17 mouse cellular contexts compared by ENCODE assay signal in the genomic region with DNA sequence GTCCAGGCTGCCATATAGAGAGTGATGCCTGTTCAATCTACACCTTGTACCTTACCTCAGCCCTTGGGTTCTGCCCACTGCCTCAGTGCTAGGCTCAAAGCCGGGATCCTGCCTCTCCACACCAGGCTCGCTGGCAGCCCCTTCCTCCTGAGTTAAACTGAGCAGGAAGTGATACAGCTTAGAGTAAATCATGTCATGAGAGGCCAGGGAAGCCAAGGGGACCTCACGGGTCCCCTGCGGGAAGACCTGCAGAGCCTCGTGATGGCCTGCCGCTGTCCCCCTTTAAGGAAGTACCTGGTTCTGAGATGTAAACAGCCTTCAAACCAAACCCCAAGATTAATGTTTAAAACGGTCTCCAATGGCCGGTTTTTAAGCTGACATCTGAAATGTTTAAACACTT. TPM values are rescaled to one million over a fixed set of nuclear protein-coding genes. Genes with fewer than 3 reads are reported as not detected.
DNase-seq lines count a peak whose midpoint lies in the region; ATAC-seq lines count a peak whose summit lies in the region.
"Had no signal": no experiment of that assay in that cellular context is flagged by ENCODE, and none has a peak within 500 bp of the region (broad histone marks: within the 10 kb centered on the region; RNA-seq: fewer than 3 reads in every experiment).

No protein-coding gene starts in this region.

- peaks cover 25% of the 10 kb centered on the region for H3K4me1 ChIP-seq in limb, embryonic 15.5 days
- H3K4me1 ChIP-seq in limb, embryonic 10.5 days = peaks cover 18% of the 10 kb centered on the region; the same call in 1 of the 2 replicates
- H3K4me1 ChIP-seq: liver, embryonic 15.5 days had no signal

- H3K27me3 ChIP-seq in limb, embryonic 15.5 days = no peaks in the 10 kb centered on the region
- no peaks in the 10 kb centered on the region for H3K27me3 ChIP-seq in limb, embryonic 10.5 days (ENCODE audit: low read depth, poor library complexity, severe bottlenecking)
- H3K27me3 ChIP-seq: heart, embryonic 12.5 days; liver, embryonic 15.5 days; Patski had no signal

- no peaks in the 10 kb centered on the region for H3K9me3 ChIP-seq in limb, embryonic 15.5 days
- H3K9me3 ChIP-seq in limb, embryonic 10.5 days (replicated peaks) = no peaks in the 10 kb centered on the region
- H3K9me3 ChIP-seq: forebrain, embryonic 10.5 days; heart, embryonic 12.5 days; liver, embryonic 15.5 days had no signal

- H3K9ac ChIP-seq in limb, embryonic 15.5 days = no peak overlapping the region
- H3K9ac ChIP-seq: heart, embryonic 12.5 days; liver, embryonic 15.5 days had no signal

- no peak overlapping the region for H3K4me3 ChIP-seq in limb, embryonic 15.5 days
- no peak overlapping the region for H3K4me3 ChIP-seq in limb, embryonic 10.5 days
- H3K4me3 ChIP-seq: forebrain, embryonic 10.5 days; heart, embryonic 12.5 days; liver, embryonic 15.5 days had no signal

- H3K27ac ChIP-seq in limb, embryonic 15.5 days = peak overlapping the region; percentile 12; the same call in 1 of the 2 replicates
- H3K27ac ChIP-seq in limb, embryonic 10.5 days = no peak overlapping the region
- H3K27ac ChIP-seq: forebrain, embryonic 10.5 days; liver, embryonic 15.5 days had no signal

- no peak for DNase-seq in limb, embryonic 10.5 days (ENCODE audit: low spot score)
- no peak for DNase-seq in cerebellum, postnatal 36 days
- no peak for DNase-seq in left cerebral cortex, adult 11 months (ENCODE audit: low spot score)
- DNase-seq: adrenal gland, postnatal 10 days; cerebellum, postnatal 10 days; heart, adult 11 months; heart, postnatal 14 days; thymus, postnatal 36 days had no signal

- no peak for ATAC-seq in limb, embryonic 15.5 days (ENCODE audit: insufficient number of reproducible peaks, low FRiP score, low TSS enrichment, low read depth)
- ATAC-seq in activated CD4-positive, CD25-positive, alpha-beta regulatory T cell, adult 4 months = peak; percentile 2
- ATAC-seq in granulocyte monocyte progenitor cell, adult 5-6 weeks (replicated peaks; ENCODE audit: poor library complexity, severe bottlenecking) = peak; percentile 41
- 0 out of 2 replicates have a peak, but pooled peaks have one; percentile 9 for ATAC-seq in megakaryocyte, adult 5-6 weeks (ENCODE audit: poor library complexity, severe bottlenecking)
- ATAC-seq: hindbrain, embryonic 16.5 days; Patski had no signal

- WGBS in limb, embryonic 15.5 days = 63% methylated on average over 8 of the region's 8 CpGs
- WGBS in limb, embryonic 10.5 days = 73% methylated on average over 8 of the region's 8 CpGs

- H3K36me3 ChIP-seq in limb, embryonic 15.5 days = no peaks in the 10 kb centered on the region; the same call in 1 of the 2 replicates
- H3K36me3 ChIP-seq in limb, embryonic 10.5 days = peaks cover 8% of the 10 kb centered on the region
- H3K36me3 ChIP-seq: heart, embryonic 12.5 days; liver, embryonic 15.5 days had no signal

- no peak overlapping the region for H3K4me2 ChIP-seq in limb, embryonic 15.5 days
- H3K4me2 ChIP-seq: heart, embryonic 12.5 days; liver, embryonic 15.5 days had no signal

RNA-seq across cellular contexts. Expression of gene Itpk1, which starts 32.6 kb away (rescaled TPM):
- polyA plus RNA-seq in limb, embryonic 15.5 days (2015; fragmentation: Nextera tagmentation; extraction: Ambion mirVana) = 10.1 and 10.9 TPM in 2 replicates
- 9.7 and 11.0 TPM in 2 replicates for polyA plus RNA-seq in limb, embryonic 10.5 days (2016; fragmentation: Nextera tagmentation; extraction: Ambion mirVana)
- polyA plus RNA-seq in activated CD4-positive, CD25-positive, alpha-beta regulatory T cell, adult 4 months (2017; shearing (Covaris generic)) = 10 to 100 TPM; 16.2 to 18.4 TPM
- 19.1 and 26.0 TPM in 2 replicates for total RNA-seq in granulocyte monocyte progenitor cell, adult 5-6 weeks (2014; fragmentation: Nextera tagmentation)
- 13.0 and 16.4 TPM in 2 replicates for total RNA-seq in granulocyte monocyte progenitor cell, adult 5-6 weeks (2017)
- 10.4 and 10.7 TPM in 2 replicates for total RNA-seq in megakaryocyte, adult 5-6 weeks (2015)
- total RNA-seq in megakaryocyte, adult 5-6 weeks (2017) = 14.0 and 16.6 TPM in 2 replicates
